In the genomic region with DNA sequence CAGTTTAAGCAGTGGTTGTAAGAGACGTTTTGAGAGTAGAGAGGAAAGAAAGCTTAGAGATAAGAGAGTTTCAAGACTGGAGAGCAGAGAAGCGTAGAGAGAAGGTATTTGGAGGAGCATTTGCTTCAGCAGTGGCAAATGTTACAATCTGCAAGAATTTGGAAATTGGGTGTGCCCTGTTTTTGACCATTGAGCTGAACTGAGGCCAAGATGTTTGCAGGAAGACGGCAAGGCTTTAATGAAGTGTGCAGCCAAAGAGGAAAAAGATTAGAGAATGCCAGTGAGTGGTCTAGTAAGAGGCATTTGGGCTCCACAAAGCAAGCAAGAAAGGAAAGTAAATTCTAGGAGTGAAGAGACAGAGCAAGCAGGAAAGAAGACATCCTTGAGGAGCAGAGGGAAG, we compare ENCODE assay signal across 16 mouse cellular contexts.
DNase-seq lines count a peak whose midpoint lies in the region; ATAC-seq and TF ChIP-seq lines count a peak whose summit lies in the region.
"Had no signal": no experiment of that assay in that cellular context is flagged by ENCODE, and none has a peak within 500 bp of the region (broad histone marks: within the 10 kb centered on the region; RNA-seq: fewer than 3 reads in every experiment).

No protein-coding gene starts in this region.

- H3K4me1 ChIP-seq in heart, embryonic 10.5 days: peaks cover 22% of the 10 kb centered on the region
- H3K4me1 ChIP-seq in lung, adult 2 months (ENCODE audit: control insufficient read depth, insufficient read depth, low read length): peaks cover 30% of the 10 kb centered on the region
- peaks cover 13% of the 10 kb centered on the region; the same call in 1 of the 2 replicates for H3K4me1 ChIP-seq in lung, postnatal 0 days (ENCODE audit: insufficient read depth, low read depth, low read length)

- TF ChIP-seq POLR2A in lung, adult 2 months (IDR thresholded peaks at IDR 0.05; ENCODE audit: borderline replicate concordance, extremely low read depth, low read depth, low read length): no peak

- H3K9ac ChIP-seq in lung, postnatal 0 days (replicated peaks; ENCODE audit: low read depth): no peak overlapping the region
- H3K9ac ChIP-seq: midbrain, embryonic 13.5 days had no signal

- H3K27ac ChIP-seq in heart, embryonic 10.5 days: no peak overlapping the region
- H3K27ac ChIP-seq in lung, postnatal 0 days (ENCODE audit: low read length): peak overlapping the region; percentile 59
- H3K27ac ChIP-seq: macrophage; midbrain, embryonic 13.5 days had no signal

- TF ChIP-seq EP300 in lung, postnatal 0 days (IDR thresholded peaks at IDR 0.05): no peak

- WGBS in heart, embryonic 10.5 days: 34% methylated on average over 3 of the region's 3 CpGs
- 24% methylated on average over 3 of the region's 3 CpGs for WGBS in lung, adult 2 months
- WGBS in lung, postnatal 0 days: 19% methylated on average over 3 of the region's 3 CpGs

- no peak overlapping the region for H3K4me3 ChIP-seq in heart, embryonic 10.5 days
- no peak overlapping the region for H3K4me3 ChIP-seq in lung, adult 2 months (replicated peaks; ENCODE audit: extremely low read depth, low read depth, low read length)
- H3K4me3 ChIP-seq in lung, postnatal 0 days (ENCODE audit: low read depth, low read length): no peak overlapping the region
- H3K4me3 ChIP-seq: midbrain, embryonic 13.5 days; myocyte had no signal

- H3K9me3 ChIP-seq in heart, embryonic 10.5 days: no peaks in the 10 kb centered on the region
- H3K9me3 ChIP-seq in lung, postnatal 0 days (ENCODE audit: low read length): no peaks in the 10 kb centered on the region
- H3K9me3 ChIP-seq: midbrain, embryonic 13.5 days had no signal

- H3K27me3 ChIP-seq in heart, embryonic 10.5 days (ENCODE audit: insufficient read depth, poor library complexity, severe bottlenecking): no peaks in the 10 kb centered on the region
- H3K27me3 ChIP-seq in lung, postnatal 0 days (replicated peaks; ENCODE audit: insufficient read depth, low read length): no peaks in the 10 kb centered on the region
- H3K27me3 ChIP-seq: midbrain, embryonic 13.5 days had no signal

- no peak overlapping the region for H3K4me2 ChIP-seq in lung, postnatal 0 days (replicated peaks; ENCODE audit: low read depth, low read length)
- H3K4me2 ChIP-seq: midbrain, embryonic 13.5 days had no signal

- peak; percentile 93 for DNase-seq in heart, adult 11 months
- no peak for DNase-seq in heart, embryonic 10.5 days (ENCODE audit: low spot score)
- DNase-seq in lung, adult 18-20 months: peak; percentile 20 to 53
- no peak for DNase-seq in lung, adult 2 months
- DNase-seq in lung, postnatal 0 days (ENCODE audit: low spot score): peak; percentile 59
- no peak for DNase-seq in spleen, postnatal 36 days (ENCODE audit: low spot score in 2 of 2)
- DNase-seq in embryo, embryonic 9.5 days (ENCODE audit: extremely low spot score): no peak
- no peak for DNase-seq in cerebellum, postnatal 4 days (ENCODE audit: low spot score in 2 of 2)
- DNase-seq: B cell, adult 2 months; cerebellum, adult 11 months; retina, postnatal 1 day had no signal

- no peak for TF ChIP-seq CTCF in lung, adult 2 months (IDR thresholded peaks at IDR 0.05; ENCODE audit: insufficient read depth, low read length)
- no peak for TF ChIP-seq CTCF in lung, postnatal 0 days (IDR thresholded peaks at IDR 0.05)

- H3K36me3 ChIP-seq in heart, embryonic 10.5 days: no peaks in the 10 kb centered on the region
- no peaks in the 10 kb centered on the region for H3K36me3 ChIP-seq in lung, postnatal 0 days (ENCODE audit: insufficient read depth, low read length)
- H3K36me3 ChIP-seq: midbrain, embryonic 13.5 days had no signal

- no peak for ATAC-seq in lung, postnatal 0 days
- ATAC-seq: forebrain, embryonic 14.5 days; inflammation-experienced regulatory T-cells, adult 6 months; midbrain, embryonic 13.5 days had no signal

Comparison
In these comparisons a context has a peak if more than half of its experiments do, and no peak if none do; other contexts are left out.
1. DNase-seq: peak in heart, adult 11 months (single experiment), lung, adult 18-20 months (2 of 2) and lung, postnatal 0 days (single experiment); none in heart, embryonic 10.5 days (single experiment), lung, adult 2 months (single experiment), spleen, postnatal 36 days (0 of 2), embryo, embryonic 9.5 days (single experiment) and cerebellum, postnatal 4 days (0 of 2).